Comparison of ENCODE assay signal across 8 mouse cellular contexts in genomic region chr3:95668589-95669308, GRCm38 (mm10). TPM values are rescaled to one million over a fixed set of nuclear protein-coding genes. Genes with fewer than 3 reads are reported as not detected.
DNase-seq lines count a peak whose midpoint lies in the region; ATAC-seq and TF ChIP-seq lines count a peak whose summit lies in the region.

No protein-coding gene starts in this region.

- no peak for ATAC-seq in hindbrain, embryonic 14.5 days (ENCODE audit: low FRiP score)
- no peak for ATAC-seq in midbrain, embryonic 15.5 days (replicated peaks)

- H3K4me1 ChIP-seq in liver, adult 2 months (ENCODE audit: control insufficient read depth, insufficient read depth, low read length): peaks cover 67% of the 10 kb centered on the region
- H3K4me1 ChIP-seq in bone marrow, adult 2 months (ENCODE audit: control insufficient read depth, insufficient read depth, low read length): peaks cover 22% of the 10 kb centered on the region
- peaks cover 14% of the 10 kb centered on the region for H3K4me1 ChIP-seq in hindbrain, embryonic 14.5 days (replicated peaks; ENCODE audit: control insufficient read depth, insufficient read depth, low read length)
- H3K4me1 ChIP-seq in midbrain, embryonic 15.5 days: peaks cover 11% of the 10 kb centered on the region; the same call in 1 of the 2 replicates

- no peaks in the 10 kb centered on the region for H3K9me3 ChIP-seq in hindbrain, embryonic 14.5 days (ENCODE audit: control insufficient read depth, low read length)
- H3K9me3 ChIP-seq in midbrain, embryonic 15.5 days: no peaks in the 10 kb centered on the region

- no peak overlapping the region for H3K4me3 ChIP-seq in liver, adult 2 months (ENCODE audit: insufficient read depth, low read depth, low read length)
- peak overlapping the region; percentile 46 for H3K4me3 ChIP-seq in bone marrow, adult 2 months (replicated peaks; ENCODE audit: control insufficient read depth, low read depth, low read length)
- H3K4me3 ChIP-seq in hindbrain, embryonic 14.5 days (replicated peaks; ENCODE audit: low read length): no peak overlapping the region
- no peak overlapping the region for H3K4me3 ChIP-seq in midbrain, embryonic 15.5 days

- H3K4me2 ChIP-seq in hindbrain, embryonic 14.5 days (replicated peaks): no peak overlapping the region; the same call in 1 of the 2 replicates
- H3K4me2 ChIP-seq in midbrain, embryonic 15.5 days: no peak overlapping the region

- H3K79me2 ChIP-seq in liver, adult 2 months (ENCODE audit: control insufficient read depth, insufficient read depth, low read length): peaks cover 2% of the 10 kb centered on the region; the same call in 1 of the 2 replicates

- peak overlapping the region; percentile 6 for H3K9ac ChIP-seq in liver, adult 2 months (ENCODE audit: low read depth, low read length)
- H3K9ac ChIP-seq in hindbrain, embryonic 14.5 days: no peak overlapping the region
- H3K9ac ChIP-seq in midbrain, embryonic 15.5 days: no peak overlapping the region

- H3K27me3 ChIP-seq in liver, adult 2 months (ENCODE audit: control insufficient read depth, insufficient read depth, low read length): no peaks in the 10 kb centered on the region
- no peaks in the 10 kb centered on the region for H3K27me3 ChIP-seq in hindbrain, embryonic 14.5 days (ENCODE audit: control insufficient read depth, insufficient read depth, low read length)
- no peaks in the 10 kb centered on the region for H3K27me3 ChIP-seq in midbrain, embryonic 15.5 days (replicated peaks)

- TF ChIP-seq CTCF in liver, adult 2 months (IDR thresholded peaks at IDR 0.05; ENCODE audit: low read depth, low read length): no peak
- no peak for TF ChIP-seq CTCF in bone marrow, adult 2 months (IDR thresholded peaks at IDR 0.05; ENCODE audit: control insufficient read depth, insufficient read depth, low read length)

- 7% methylated on average over 7 of the region's 7 CpGs for WGBS in liver, adult 2 months
- WGBS in bone marrow, adult 2 months: 12% methylated on average over 7 of the region's 7 CpGs
- WGBS in hindbrain, embryonic 14.5 days: 86% methylated on average over 7 of the region's 7 CpGs
- 84% methylated on average over 7 of the region's 7 CpGs for WGBS in midbrain, embryonic 15.5 days

- DNase-seq in liver, adult 2 months (ENCODE audit: extremely low read depth, low read depth, low spot score): peak; percentile 70
- no peak for DNase-seq in liver
- DNase-seq in hindbrain, embryonic 14.5 days (ENCODE audit: low spot score): no peak
- DNase-seq in cerebellum, adult 9-11 months: no peak
- no peak for DNase-seq in cerebellum, postnatal 36 days
- no peak for DNase-seq in layer of hippocampus, postnatal 36 days

- H3K36me3 ChIP-seq in liver, adult 2 months (ENCODE audit: control insufficient read depth, insufficient read depth, low read length): peaks cover 13% of the 10 kb centered on the region
- peaks cover 23% of the 10 kb centered on the region for H3K36me3 ChIP-seq in hindbrain, embryonic 14.5 days (replicated peaks; ENCODE audit: control insufficient read depth, insufficient read depth)
- H3K36me3 ChIP-seq in midbrain, embryonic 15.5 days (replicated peaks): peaks cover 2% of the 10 kb centered on the region; the same call in 1 of the 2 replicates

- peak overlapping the region; percentile 88 for H3K27ac ChIP-seq in liver, adult 2 months (replicated peaks; ENCODE audit: insufficient read depth, low read depth, low read length)
- H3K27ac ChIP-seq in bone marrow, adult 2 months (ENCODE audit: control insufficient read depth, insufficient read depth, low read depth, low read length, poor library complexity): peak overlapping the region; percentile 96
- peak overlapping the region; percentile 70 for H3K27ac ChIP-seq in hindbrain, embryonic 14.5 days
- H3K27ac ChIP-seq in midbrain, embryonic 15.5 days: peak overlapping the region; percentile 40; the same call in 1 of the 2 replicates

- no peak for TF ChIP-seq POLR2A in liver, adult 2 months (IDR thresholded peaks at IDR 0.05; ENCODE audit: extremely low read depth, insufficient read depth, low read length)
- no peak for TF ChIP-seq POLR2A in bone marrow, adult 2 months (IDR thresholded peaks at IDR 0.05; ENCODE audit: borderline replicate concordance, control insufficient read depth, low read depth, low read length)

RNA-seq across cellular contexts. Expression of gene Mcl1, which starts 10.2 kb away (rescaled TPM):
- total RNA-seq in liver, adult 2 months (2014; rRNA removed): 57.5 and 92.2 TPM in 2 replicates
- polyA plus RNA-seq in liver, adult 2 months (2012; rRNA removed): 38.7 and 39.4 TPM in 2 replicates
- 88.8 and 134 TPM in 2 replicates for polyA plus RNA-seq in bone marrow, adult 2 months (2011; ENCODE audit: insufficient read depth, insufficient read length, low replicate concordance, missing spikeins)
- 60.3 and 72.3 TPM in 2 replicates for polyA plus RNA-seq in hindbrain, embryonic 14.5 days (2014; fragmentation: Nextera tagmentation; extraction: Ambion mirVana)
- 47.8 and 47.9 TPM in 2 replicates for polyA plus RNA-seq in midbrain, embryonic 15.5 days (2015; fragmentation: Nextera tagmentation; extraction: Ambion mirVana)
- 10 to 100 TPM; 60.8 to 61.3 TPM for total RNA-seq in layer of hippocampus, postnatal 36 days (2021)

RNA-seq across cellular contexts. Expression of gene Adamtsl4, which starts 19.0 kb away (rescaled TPM):
- total RNA-seq in liver, adult 2 months (2014; rRNA removed): 0.55 and 1.6 TPM in 2 replicates
- 2.5 and 4.7 TPM in 2 replicates for polyA plus RNA-seq in liver, adult 2 months (2012; rRNA removed)
- 1.9 and 2.7 TPM in 2 replicates for polyA plus RNA-seq in bone marrow, adult 2 months (2011; ENCODE audit: insufficient read depth, insufficient read length, low replicate concordance, missing spikeins)
- 0.35 and 1.3 TPM in 2 replicates for polyA plus RNA-seq in hindbrain, embryonic 14.5 days (2014; fragmentation: Nextera tagmentation; extraction: Ambion mirVana)
- 1.0 TPM in 2 replicates for polyA plus RNA-seq in midbrain, embryonic 15.5 days (2015; fragmentation: Nextera tagmentation; extraction: Ambion mirVana)
- total RNA-seq in layer of hippocampus, postnatal 36 days (2021): 1 to 10 TPM; 5.0 to 5.1 TPM

RNA-seq across cellular contexts. Expression of gene Ensa, which starts 44.0 kb away (rescaled TPM):
- total RNA-seq in liver, adult 2 months (2014; rRNA removed): 23.5 and 25.1 TPM in 2 replicates
- polyA plus RNA-seq in liver, adult 2 months (2012; rRNA removed): 5.0 and 5.2 TPM in 2 replicates
- 29.3 and 36.2 TPM in 2 replicates for polyA plus RNA-seq in bone marrow, adult 2 months (2011; ENCODE audit: insufficient read depth, insufficient read length, low replicate concordance, missing spikeins)
- polyA plus RNA-seq in hindbrain, embryonic 14.5 days (2014; fragmentation: Nextera tagmentation; extraction: Ambion mirVana): 95.1 and 102 TPM in 2 replicates
- 123 and 133 TPM in 2 replicates for polyA plus RNA-seq in midbrain, embryonic 15.5 days (2015; fragmentation: Nextera tagmentation; extraction: Ambion mirVana)
- 100 to 1,000 TPM; 310 TPM for total RNA-seq in layer of hippocampus, postnatal 36 days (2021)

Comparison
In these comparisons a context has a peak if more than half of its experiments do, and no peak if none do; other contexts are left out.
1. H3K27ac ChIP-seq: peak in every context shown above with its lines; median percentile 96 in bone marrow, adult 2 months; 88 in liver, adult 2 months; 70 in hindbrain, embryonic 14.5 days; 40 in midbrain, embryonic 15.5 days.